Mouse (Mus musculus): Measurements from ENCODE around the gene Rdh9. TPM values are rescaled to one million over a fixed set of nuclear protein-coding genes. Genes with fewer than 3 reads are reported as not detected.
"Not testable (repeated sequence)": the region's sequence is repeated elsewhere in the genome, so short reads cannot be mapped to it uniquely, and the experiment has no call there.

Gene Rdh9
- polyA plus RNA-seq, 1 experiment, result not detected

DNA sequence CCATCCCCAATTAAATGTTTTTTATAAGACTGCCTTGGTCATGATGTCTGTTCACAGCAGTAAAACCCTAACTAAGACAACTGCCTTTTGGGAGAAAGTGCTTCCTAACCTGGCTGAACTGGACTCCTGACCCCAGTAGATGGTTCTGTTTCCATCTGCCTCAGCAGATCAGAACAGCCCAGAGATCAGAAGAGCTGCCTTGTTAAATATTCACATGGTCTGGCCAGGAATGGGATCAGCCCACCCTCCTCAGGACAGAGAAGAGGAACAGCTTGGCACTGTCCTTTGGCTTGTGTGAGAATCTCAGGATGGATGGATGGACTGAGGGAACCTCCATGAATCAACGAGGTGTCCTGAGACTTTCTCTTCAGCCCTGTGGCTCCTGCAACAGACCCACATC, 23.1 kb downstream of the Rdh9 start:
- Histone ChIP-seq H3K4me1 (ENCODE audit: control insufficient read depth) (no peaks in the 10 kb centered on the region; the same call in 1 of the 2 replicates), H3K9me3 (ENCODE audit: control insufficient read depth, low read length) (peaks cover 9% of the 10 kb centered on the region), H3K4me3 (replicated peaks) (no peak overlapping the region), H3K27me3 (ENCODE audit: control insufficient read depth) (no peaks in the 10 kb centered on the region), H3K36me3 (ENCODE audit: control insufficient read depth) (no peaks in the 10 kb centered on the region)
- TF ChIP-seq TAL1 (IDR thresholded peaks at IDR 0.05; ENCODE audit: low read length), result no peak
- TF ChIP-seq GATA1 (IDR thresholded peaks at IDR 0.05; ENCODE audit: low read length), result no peak

DNA sequence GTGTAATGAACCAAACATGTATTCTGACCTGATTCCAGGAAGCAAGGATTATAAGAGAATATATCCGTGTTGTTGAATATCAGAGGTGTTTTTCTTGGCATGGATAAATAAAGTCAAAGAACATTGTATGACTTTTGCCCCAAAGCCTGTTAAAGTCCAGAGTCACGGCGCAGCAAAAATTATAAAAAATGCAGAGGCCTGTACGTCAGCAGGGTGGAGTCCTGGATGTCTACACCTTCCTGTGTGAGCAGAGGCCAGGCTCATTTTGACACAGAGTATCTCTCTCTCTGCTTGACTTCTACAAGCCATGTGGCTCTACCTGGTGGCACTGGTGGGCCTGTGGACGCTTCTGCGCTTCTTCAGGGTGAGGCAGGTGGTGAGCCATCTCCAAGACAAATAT, 24.7 kb downstream of the Rdh9 start, which contains the start of gene Rdh16:
Gene Rdh16, plus strand, starts transcription at position 262 of the 400 bp plus-strand sequence.
- Histone ChIP-seq H3K9me3 (ENCODE audit: control insufficient read depth, low read length) (peaks cover 5% of the 10 kb centered on the region), H3K4me3 (replicated peaks) (no peak within 1 kb of the TSS), H3K4me1 (ENCODE audit: control insufficient read depth) (no peaks in the 10 kb centered on the region; the same call in 1 of the 2 replicates), H3K27me3 (ENCODE audit: control insufficient read depth) (no peaks in the 10 kb centered on the region), H3K36me3 (ENCODE audit: control insufficient read depth) (no peaks in the 10 kb centered on the region)
- TF ChIP-seq TAL1 (IDR thresholded peaks at IDR 0.05; ENCODE audit: low read length) (no peak), GATA1 (IDR thresholded peaks at IDR 0.05; ENCODE audit: low read length) (no peak)

DNA sequence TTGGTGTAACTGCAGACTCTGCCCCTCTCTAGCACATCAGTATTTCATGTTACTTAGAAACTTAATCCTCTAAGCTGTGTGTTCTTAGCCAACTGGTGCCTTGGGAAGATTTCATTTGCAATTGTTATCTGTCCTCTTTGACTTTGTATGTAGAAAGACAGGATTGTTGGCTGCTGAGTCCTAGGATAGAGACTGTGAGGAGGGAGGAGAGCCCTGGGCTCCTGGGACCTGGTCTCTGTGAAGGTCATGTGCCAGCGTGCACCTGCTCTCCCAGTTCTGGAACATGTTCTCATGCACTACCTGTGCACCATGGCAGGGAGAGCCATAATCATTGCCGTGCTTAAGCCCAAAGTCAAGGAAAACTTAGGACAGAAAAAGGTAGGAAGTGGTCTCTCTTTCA, 25.4 kb downstream of the Rdh9 start:
- Histone ChIP-seq H3K9me3 (ENCODE audit: control insufficient read depth, low read length) (peaks cover 3% of the 10 kb centered on the region), H3K27me3 (ENCODE audit: control insufficient read depth) (no peaks in the 10 kb centered on the region), H3K4me3 (replicated peaks) (no peak overlapping the region), H3K36me3 (ENCODE audit: control insufficient read depth) (no peaks in the 10 kb centered on the region), H3K4me1 (ENCODE audit: control insufficient read depth) (no peaks in the 10 kb centered on the region; the same call in 1 of the 2 replicates)
- TF ChIP-seq GATA1 (IDR thresholded peaks at IDR 0.05; ENCODE audit: low read length), result no peak

DNA sequence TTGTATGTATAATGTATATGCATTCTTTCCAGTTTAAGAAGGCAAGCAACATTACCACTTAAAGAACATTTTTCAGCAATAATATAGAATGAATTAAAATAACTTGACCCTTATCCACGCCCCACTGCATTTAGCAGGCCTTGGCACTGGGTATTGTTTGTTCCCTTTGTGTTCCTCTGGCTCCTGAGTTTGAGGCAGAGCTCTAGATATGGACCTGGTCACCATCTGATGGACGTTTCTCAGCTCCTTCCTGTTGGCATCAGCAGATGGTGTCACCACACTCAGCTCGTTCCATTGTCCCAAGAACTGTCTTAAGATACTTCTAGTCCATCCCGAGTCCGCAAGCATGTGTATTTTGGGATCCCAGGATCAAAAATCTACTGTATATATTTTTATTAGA, 26.1 kb downstream of the Rdh9 start:
- Histone ChIP-seq H3K27me3 (ENCODE audit: control insufficient read depth) (no peaks in the 10 kb centered on the region), H3K9me3 (ENCODE audit: control insufficient read depth, low read length) (no peaks in the 10 kb centered on the region), H3K36me3 (ENCODE audit: control insufficient read depth) (no peaks in the 10 kb centered on the region), H3K4me1 (ENCODE audit: control insufficient read depth) (no peaks in the 10 kb centered on the region), H3K4me3 (replicated peaks) (no peak overlapping the region)
- TF ChIP-seq TAL1 (IDR thresholded peaks at IDR 0.05; ENCODE audit: low read length) (no peak), GATA1 (IDR thresholded peaks at IDR 0.05; ENCODE audit: low read length) (no peak)

DNA sequence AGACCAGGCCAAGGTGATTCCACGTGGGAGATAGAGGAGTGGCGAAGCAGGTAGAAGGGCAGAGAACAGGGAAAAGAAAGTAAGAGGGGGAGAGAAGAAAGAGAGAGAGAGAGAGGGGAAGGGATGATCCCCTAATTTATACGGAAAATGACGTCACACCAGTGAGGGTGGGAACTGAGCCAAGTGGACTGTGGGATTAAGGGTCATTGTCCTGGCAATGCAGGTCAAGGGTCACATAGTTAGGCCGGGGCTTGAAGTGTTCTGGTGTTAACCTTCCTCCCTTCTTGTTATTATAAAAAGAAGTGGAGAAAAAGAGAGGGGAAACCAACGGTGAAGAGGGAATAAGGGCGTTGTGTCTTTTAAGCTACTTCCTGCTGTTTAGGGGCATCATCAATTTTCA, 28.2 kb downstream of the Rdh9 start:
- no peaks in the 10 kb centered on the region for H3K36me3 ChIP-seq (ENCODE audit: control insufficient read depth)
- H3K27me3 ChIP-seq (ENCODE audit: control insufficient read depth), result no peaks in the 10 kb centered on the region
- H3K4me1 ChIP-seq (ENCODE audit: control insufficient read depth), result no peaks in the 10 kb centered on the region
- H3K9me3 ChIP-seq (ENCODE audit: control insufficient read depth, low read length), result no peaks in the 10 kb centered on the region
- H3K4me3 ChIP-seq (replicated peaks), result no peak overlapping the region
- TF ChIP-seq TAL1 (IDR thresholded peaks at IDR 0.05; ENCODE audit: low read length) (no peak), GATA1 (IDR thresholded peaks at IDR 0.05; ENCODE audit: low read length) (no peak)

DNA sequence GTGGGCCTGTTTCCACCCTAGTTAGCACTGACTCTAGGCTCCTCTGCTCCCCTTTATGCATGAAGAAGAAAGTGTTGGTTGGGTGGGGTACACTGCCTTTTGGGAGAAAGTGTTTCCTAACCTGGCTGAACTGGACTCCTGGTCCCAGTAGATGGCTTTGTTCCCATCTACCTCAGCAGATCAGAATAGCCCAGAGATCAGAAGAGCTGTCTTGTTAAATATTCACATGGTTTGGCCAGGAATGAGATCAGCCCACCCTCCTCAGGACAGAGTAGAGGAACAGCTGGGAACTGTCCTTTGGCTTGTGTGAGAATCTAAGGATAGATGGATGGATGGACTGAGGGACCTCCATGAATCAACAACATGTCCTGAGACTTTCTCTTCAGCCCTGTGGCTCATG, 39.7 kb downstream of the Rdh9 start:
- no peaks in the 10 kb centered on the region for H3K4me1 ChIP-seq (ENCODE audit: control insufficient read depth)
- H3K4me3 ChIP-seq (replicated peaks), result no peak overlapping the region
- peaks cover 16% of the 10 kb centered on the region for H3K9me3 ChIP-seq (ENCODE audit: control insufficient read depth, low read length)
- TF ChIP-seq GATA1 (IDR thresholded peaks at IDR 0.05; ENCODE audit: low read length), result no peak
- no peak for TF ChIP-seq TAL1 (IDR thresholded peaks at IDR 0.05; ENCODE audit: low read length)
- no peaks in the 10 kb centered on the region for H3K27me3 ChIP-seq (ENCODE audit: control insufficient read depth)
- no peaks in the 10 kb centered on the region for H3K36me3 ChIP-seq (ENCODE audit: control insufficient read depth)

DNA sequence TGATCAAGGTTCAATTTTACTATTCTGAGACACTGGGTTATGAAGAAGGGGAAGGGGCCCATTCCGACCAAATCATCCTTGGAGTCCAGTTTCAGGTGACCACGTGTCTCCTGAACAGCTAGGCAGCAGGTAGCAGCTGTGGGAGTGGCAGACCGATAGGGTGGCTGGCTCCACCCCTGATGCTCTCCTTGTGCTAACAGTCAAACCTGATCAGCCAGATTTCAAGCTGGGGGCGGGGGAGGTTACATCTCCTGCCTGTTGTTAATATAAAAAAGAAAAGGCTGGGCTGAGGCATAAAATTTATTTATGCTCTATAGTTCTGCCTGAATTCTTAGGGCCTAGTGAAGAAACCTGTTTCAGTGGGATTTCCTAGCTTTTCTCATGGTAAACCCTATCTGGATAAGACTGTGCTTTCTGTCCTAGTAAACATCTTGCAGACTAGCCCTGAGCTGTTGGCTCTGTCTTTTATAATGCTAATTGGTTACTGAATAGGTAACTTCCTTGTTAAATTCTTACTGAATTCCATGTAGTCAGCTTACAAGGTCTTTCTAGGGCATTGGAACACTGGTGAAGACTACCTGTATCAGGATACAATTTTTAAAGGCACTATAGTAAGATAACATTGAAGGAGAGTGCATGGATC, 41.2 kb downstream of the Rdh9 start:
- peaks cover 16% of the 10 kb centered on the region for H3K9me3 ChIP-seq (ENCODE audit: control insufficient read depth, low read length)
- H3K27me3 ChIP-seq (ENCODE audit: control insufficient read depth); H3K4me3 ChIP-seq (replicated peaks); H3K36me3 ChIP-seq (ENCODE audit: control insufficient read depth); H3K4me1 ChIP-seq (ENCODE audit: control insufficient read depth): not testable (repeated sequence)

DNA sequence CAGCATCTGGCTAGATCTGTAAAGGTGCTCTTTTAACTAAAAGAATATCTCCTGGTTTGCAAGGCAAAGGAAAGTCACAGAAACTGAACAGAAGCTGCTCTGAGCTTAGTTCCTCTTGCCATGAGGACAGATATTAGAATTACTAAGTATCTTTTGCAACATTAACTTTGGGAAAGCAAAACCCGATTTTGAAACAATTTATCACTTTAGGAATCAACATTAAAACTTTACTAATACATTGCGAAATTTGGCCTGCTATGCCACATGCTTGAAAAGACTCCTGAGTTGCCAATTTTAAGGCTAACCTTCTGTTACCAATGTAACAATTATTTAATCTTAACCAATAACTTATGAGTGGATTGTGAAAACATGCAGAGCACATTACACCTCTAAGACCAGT, 45.6 kb downstream of the Rdh9 start:
- H3K9me3 ChIP-seq (ENCODE audit: control insufficient read depth, low read length), result peaks cover 14% of the 10 kb centered on the region
- not testable (repeated sequence) for H3K27me3 ChIP-seq (ENCODE audit: control insufficient read depth); H3K4me3 ChIP-seq (replicated peaks); H3K36me3 ChIP-seq (ENCODE audit: control insufficient read depth); H3K4me1 ChIP-seq (ENCODE audit: control insufficient read depth)

DNA sequence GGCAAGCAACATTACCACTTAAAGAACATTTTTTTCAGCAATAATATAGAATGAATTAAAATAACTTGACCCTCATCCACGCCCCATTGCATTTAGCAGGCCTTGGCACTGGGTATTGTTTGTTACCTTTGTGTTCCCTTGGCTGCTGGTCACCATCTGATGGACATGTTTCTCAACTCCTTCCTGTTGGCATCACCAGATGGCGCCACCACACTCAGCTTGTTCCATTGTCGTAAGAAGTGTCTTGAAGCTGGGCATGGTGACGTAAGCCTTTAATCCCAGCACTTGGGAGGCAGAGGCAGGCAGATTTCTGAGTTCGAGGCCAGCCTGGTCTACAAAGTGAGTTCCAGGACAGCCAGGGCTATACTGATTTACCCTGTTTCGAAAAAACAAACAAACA, 49.2 kb downstream of the Rdh9 start:
- H3K4me1 ChIP-seq (ENCODE audit: control insufficient read depth), result no peaks in the 10 kb centered on the region
- H3K27me3 ChIP-seq (ENCODE audit: control insufficient read depth), result no peaks in the 10 kb centered on the region
- no peaks in the 10 kb centered on the region for H3K36me3 ChIP-seq (ENCODE audit: control insufficient read depth)
- TF ChIP-seq TAL1 (IDR thresholded peaks at IDR 0.05; ENCODE audit: low read length), result no peak
- TF ChIP-seq GATA1 (IDR thresholded peaks at IDR 0.05; ENCODE audit: low read length), result no peak
- no peaks in the 10 kb centered on the region; the same call in 1 of the 2 replicates for H3K9me3 ChIP-seq (ENCODE audit: control insufficient read depth, low read length)
- no peak overlapping the region for H3K4me3 ChIP-seq (replicated peaks)

DNA sequence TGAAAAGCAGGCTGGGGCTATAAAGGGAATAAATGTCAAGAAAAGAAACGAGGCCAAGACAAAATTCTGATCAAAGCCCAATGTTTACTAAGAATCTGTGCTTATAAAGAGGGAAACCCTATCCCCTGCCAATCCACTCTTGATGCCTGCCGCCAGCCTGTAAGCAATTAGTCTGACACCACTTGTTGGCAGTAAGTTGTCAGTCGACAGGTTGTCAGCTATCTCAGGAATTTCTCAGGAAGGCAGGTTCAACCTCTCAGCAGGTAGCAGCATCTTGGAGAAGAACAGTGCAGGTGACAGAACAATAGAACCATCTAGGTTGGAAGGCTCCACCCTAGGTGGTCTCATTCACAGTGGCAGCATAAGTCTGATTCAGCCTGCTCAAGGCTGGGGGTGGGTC, 52.9 kb downstream of the Rdh9 start:
- H3K36me3 ChIP-seq (ENCODE audit: control insufficient read depth), result no peaks in the 10 kb centered on the region
- H3K9me3 ChIP-seq (ENCODE audit: control insufficient read depth, low read length), result no peaks in the 10 kb centered on the region
- no peak overlapping the region for H3K4me3 ChIP-seq (replicated peaks)
- TF ChIP-seq TAL1 (IDR thresholded peaks at IDR 0.05; ENCODE audit: low read length) (no peak), GATA1 (IDR thresholded peaks at IDR 0.05; ENCODE audit: low read length) (no peak)
- H3K4me1 ChIP-seq (ENCODE audit: control insufficient read depth), result no peaks in the 10 kb centered on the region
- H3K27me3 ChIP-seq (ENCODE audit: control insufficient read depth), result no peaks in the 10 kb centered on the region

DNA sequence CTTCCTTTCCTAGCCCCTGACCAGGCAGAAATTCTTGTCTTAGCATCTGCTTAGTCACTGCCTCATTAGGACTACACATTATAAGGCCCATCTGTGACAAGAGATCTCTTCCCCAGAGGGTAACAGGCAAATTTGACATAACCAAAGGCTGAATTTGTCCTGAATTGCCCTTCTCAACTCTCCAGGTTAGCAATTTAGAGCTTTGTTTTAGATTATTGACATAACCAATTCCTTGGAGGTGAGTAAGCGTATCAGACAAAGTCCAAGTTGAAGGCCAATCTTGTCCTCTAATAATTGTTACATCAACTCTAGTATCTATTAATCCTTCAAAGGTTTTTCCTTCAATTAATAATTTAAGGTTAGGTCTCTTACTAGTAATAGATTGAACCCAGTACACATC, 58.0 kb downstream of the Rdh9 start:
- not testable (repeated sequence) for H3K36me3 ChIP-seq (ENCODE audit: control insufficient read depth)

More for the DNA sequence above, 58.0 kb downstream of the Rdh9 start:
- not testable (repeated sequence) for H3K27me3 ChIP-seq (ENCODE audit: control insufficient read depth); H3K4me1 ChIP-seq (ENCODE audit: control insufficient read depth); H3K4me3 ChIP-seq (replicated peaks)
- peaks cover 10% of the 10 kb centered on the region for H3K9me3 ChIP-seq (ENCODE audit: control insufficient read depth, low read length)
